Mouse (Mus musculus): ENCODE data around the gene Tmem136. TPM values are rescaled to one million over a fixed set of nuclear protein-coding genes. Genes with fewer than 3 reads are reported as not detected.

The Tmem136 gene
- polyA plus RNA-seq, 1 experiment from 2014 or later = 9.3 TPM

- Histone ChIP-seq H3K4me2 (ENCODE audit: low read length) (no peak overlapping the region), H3K9me3 (replicated peaks; ENCODE audit: low read length) (no peaks in the 10 kb centered on the region), H3K4me3 (replicated peaks; ENCODE audit: low read depth, low read length) (no peak overlapping the region), H3K36me3 (ENCODE audit: insufficient read depth, low read length) (no peaks in the 10 kb centered on the region), H3K27ac (no peak overlapping the region), H3K4me1 (replicated peaks; ENCODE audit: insufficient read depth, low read length) (peaks cover 7% of the 10 kb centered on the region), H3K9ac (ENCODE audit: low read depth, low read length) (no peak overlapping the region), H3K27me3 (ENCODE audit: insufficient read depth, low read length) (no peaks in the 10 kb centered on the region)
- no peak for TF ChIP-seq CTCF (IDR thresholded peaks at IDR 0.05; ENCODE audit: low read depth)
- DNase-seq (ENCODE audit: low spot score) (peak; percentile 65), ATAC-seq (replicated peaks; ENCODE audit: low FRiP score, low read depth) (no peak)
- WGBS = 32% methylated on average over 3 of the region's 3 CpGs
Measured at GRCm38 (mm10) chr9:43093803-43094202, 22.6 kb downstream of the Tmem136 start.

DNA sequence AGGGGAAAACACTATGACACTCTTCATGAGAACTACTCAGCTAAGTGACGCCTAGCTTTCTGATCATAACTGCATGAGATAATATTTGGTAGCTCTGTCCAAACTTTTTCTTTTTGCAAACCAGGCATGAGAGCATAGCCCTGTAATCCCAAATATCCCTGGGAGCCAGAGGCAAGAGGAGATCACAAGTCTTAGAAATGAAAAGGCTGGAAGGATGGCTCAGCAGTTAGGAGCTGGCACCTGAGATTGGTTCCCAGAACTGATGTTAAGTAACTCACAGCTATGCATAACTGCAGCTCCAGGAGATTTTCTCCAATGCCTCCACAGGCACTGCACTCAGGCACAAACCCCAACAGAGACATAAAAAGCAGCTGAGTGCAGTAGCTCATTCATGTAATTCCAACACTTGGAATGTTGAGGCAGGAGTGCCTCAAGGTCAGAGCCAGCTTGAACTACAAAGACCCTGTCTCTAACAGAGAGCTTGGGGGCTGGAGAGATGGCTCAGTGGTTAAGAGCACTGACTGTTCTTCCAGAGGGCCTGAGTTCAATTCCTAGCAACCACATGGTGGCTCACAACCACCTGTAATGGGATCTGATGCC, 30.6 kb downstream of the Tmem136 start:
- Histone ChIP-seq H3K36me3 (ENCODE audit: insufficient read depth, low read length) (no peaks in the 10 kb centered on the region), H3K9me3 (replicated peaks; ENCODE audit: low read length) (no peaks in the 10 kb centered on the region), H3K4me1 (replicated peaks; ENCODE audit: insufficient read depth, low read length) (peaks cover 19% of the 10 kb centered on the region), H3K9ac (ENCODE audit: low read depth, low read length) (no peak overlapping the region), H3K4me2 (ENCODE audit: low read length) (no peak overlapping the region), H3K27me3 (ENCODE audit: insufficient read depth, low read length) (no peaks in the 10 kb centered on the region), H3K27ac (no peak overlapping the region), H3K4me3 (replicated peaks; ENCODE audit: low read depth, low read length) (no peak overlapping the region)
- DNase-seq (ENCODE audit: low spot score) (no peak), ATAC-seq (replicated peaks; ENCODE audit: low FRiP score, low read depth) (no peak)
- WGBS = 88% methylated on average over 1 of the region's 1 CpGs
- no peak for TF ChIP-seq CTCF (IDR thresholded peaks at IDR 0.05; ENCODE audit: low read depth)

DNA sequence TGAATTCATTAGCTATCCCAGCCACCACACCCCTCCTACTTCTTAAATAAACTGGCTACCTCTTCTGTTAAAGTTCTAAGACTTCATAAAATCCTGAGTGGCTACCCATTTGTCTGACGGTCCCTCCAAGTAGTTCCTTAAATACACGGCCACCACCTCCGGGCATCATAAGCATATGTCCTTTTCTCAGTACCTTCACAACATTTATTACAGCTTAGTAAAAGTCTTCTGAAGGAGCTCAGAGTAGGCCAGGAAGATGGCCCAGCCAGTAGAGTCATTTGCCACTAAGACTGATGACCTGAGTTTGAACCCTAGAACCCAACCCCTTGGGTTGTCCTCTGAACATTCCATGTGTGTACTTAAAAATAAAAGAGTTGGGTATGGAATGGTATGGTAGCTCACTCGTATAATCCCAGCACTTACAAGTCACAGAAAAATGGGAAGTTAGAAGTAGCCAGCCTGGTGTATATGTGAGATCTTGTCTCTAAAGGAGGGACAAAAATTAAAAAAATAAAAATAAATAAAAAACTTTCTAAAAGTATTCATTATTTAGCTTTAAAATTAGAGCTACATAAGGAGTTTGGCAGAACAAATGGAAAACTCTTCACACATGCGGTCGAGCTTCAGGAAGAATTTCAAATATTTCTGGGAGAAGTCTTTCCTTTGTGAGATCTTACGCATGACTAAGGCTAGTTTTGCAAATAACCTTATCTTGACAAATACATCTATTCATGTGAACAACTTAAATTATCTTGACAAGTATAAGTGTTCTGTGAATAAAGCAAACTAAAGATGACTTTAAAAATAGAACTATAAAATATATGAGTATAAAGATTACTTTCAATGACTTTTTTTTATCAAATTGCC, 31.6 kb downstream of the Tmem136 start:
- Histone ChIP-seq H3K27me3 (ENCODE audit: insufficient read depth, low read length) (no peaks in the 10 kb centered on the region), H3K4me3 (replicated peaks; ENCODE audit: low read depth, low read length) (no peak overlapping the region), H3K27ac (no peak overlapping the region), H3K4me2 (ENCODE audit: low read length) (no peak overlapping the region), H3K36me3 (ENCODE audit: insufficient read depth, low read length) (no peaks in the 10 kb centered on the region), H3K4me1 (replicated peaks; ENCODE audit: insufficient read depth, low read length) (peaks cover 19% of the 10 kb centered on the region), H3K9me3 (replicated peaks; ENCODE audit: low read length) (no peaks in the 10 kb centered on the region), H3K9ac (ENCODE audit: low read depth, low read length) (no peak overlapping the region)
- ATAC-seq (replicated peaks; ENCODE audit: low FRiP score, low read depth) (no peak), DNase-seq (ENCODE audit: low spot score) (peak; percentile 77)
- TF ChIP-seq CTCF (IDR thresholded peaks at IDR 0.05; ENCODE audit: low read depth) = no peak
- 63% methylated on average over 7 of the region's 7 CpGs for WGBS

- Histone ChIP-seq H3K4me3 (replicated peaks; ENCODE audit: low read depth, low read length) (no peak overlapping the region), H3K27ac (no peak overlapping the region), H3K4me1 (replicated peaks; ENCODE audit: insufficient read depth, low read length) (peaks cover 19% of the 10 kb centered on the region), H3K27me3 (ENCODE audit: insufficient read depth, low read length) (no peaks in the 10 kb centered on the region), H3K9ac (ENCODE audit: low read depth, low read length) (no peak overlapping the region), H3K4me2 (ENCODE audit: low read length) (no peak overlapping the region), H3K9me3 (replicated peaks; ENCODE audit: low read length) (no peaks in the 10 kb centered on the region), H3K36me3 (ENCODE audit: insufficient read depth, low read length) (no peaks in the 10 kb centered on the region)
- DNase-seq (ENCODE audit: low spot score) (no peak), ATAC-seq (replicated peaks; ENCODE audit: low FRiP score, low read depth) (no peak)
- no peak for TF ChIP-seq CTCF (IDR thresholded peaks at IDR 0.05; ENCODE audit: low read depth)
- WGBS = 54% methylated on average over 7 of the region's 7 CpGs
Measured at GRCm38 (mm10) chr9:43083441-43084055, 32.8 kb downstream of the Tmem136 start.

- Histone ChIP-seq H3K36me3 (ENCODE audit: insufficient read depth, low read length) (no peaks in the 10 kb centered on the region), H3K9me3 (replicated peaks; ENCODE audit: low read length) (no peaks in the 10 kb centered on the region), H3K9ac (ENCODE audit: low read depth, low read length) (no peak overlapping the region), H3K4me2 (ENCODE audit: low read length) (no peak overlapping the region), H3K4me1 (replicated peaks; ENCODE audit: insufficient read depth, low read length) (peaks cover 9% of the 10 kb centered on the region; the same call in 1 of the 2 replicates), H3K4me3 (replicated peaks; ENCODE audit: low read depth, low read length) (no peak overlapping the region), H3K27ac (no peak overlapping the region), H3K27me3 (ENCODE audit: insufficient read depth, low read length) (no peaks in the 10 kb centered on the region)
- no peak for TF ChIP-seq CTCF (IDR thresholded peaks at IDR 0.05; ENCODE audit: low read depth)
- 73% methylated on average over 3 of the region's 3 CpGs for WGBS
- DNase-seq (ENCODE audit: low spot score) = no peak
- no peak for ATAC-seq (replicated peaks; ENCODE audit: low FRiP score, low read depth)
Measured at GRCm38 (mm10) chr9:43078711-43079110, 37.7 kb downstream of the Tmem136 start.

DNA sequence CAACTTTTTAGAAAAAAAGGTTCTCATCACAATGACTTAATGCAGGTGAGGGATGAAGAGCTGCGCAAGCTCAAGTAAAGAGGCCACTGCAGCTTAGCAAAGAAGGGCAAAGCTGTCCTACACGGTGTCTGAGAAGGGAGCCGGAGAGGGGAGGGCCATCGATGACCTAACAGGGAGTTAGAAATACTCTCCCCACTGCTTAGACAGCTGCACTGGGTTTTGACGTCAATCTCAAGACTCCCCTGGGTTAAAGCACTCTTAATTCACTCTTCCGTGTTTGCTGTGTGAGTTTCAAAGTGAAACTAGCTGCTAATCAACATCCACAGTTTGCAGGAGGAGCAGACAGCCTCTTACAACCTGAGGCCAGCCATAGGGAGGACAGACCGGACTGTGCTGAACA, 40.2 kb downstream of the Tmem136 start:
- Histone ChIP-seq H3K4me1 (replicated peaks; ENCODE audit: insufficient read depth, low read length) (peaks cover 14% of the 10 kb centered on the region; the same call in 1 of the 2 replicates), H3K9ac (ENCODE audit: low read depth, low read length) (no peak overlapping the region), H3K27me3 (ENCODE audit: insufficient read depth, low read length) (no peaks in the 10 kb centered on the region), H3K9me3 (replicated peaks; ENCODE audit: low read length) (no peaks in the 10 kb centered on the region), H3K4me3 (replicated peaks; ENCODE audit: low read depth, low read length) (no peak overlapping the region), H3K4me2 (ENCODE audit: low read length) (no peak overlapping the region), H3K27ac (no peak overlapping the region), H3K36me3 (ENCODE audit: insufficient read depth, low read length) (no peaks in the 10 kb centered on the region)
- ATAC-seq (replicated peaks; ENCODE audit: low FRiP score, low read depth) (no peak), DNase-seq (ENCODE audit: low spot score) (no peak)
- WGBS = 49% methylated on average over 7 of the region's 7 CpGs
- no peak for TF ChIP-seq CTCF (IDR thresholded peaks at IDR 0.05; ENCODE audit: low read depth)
